Mouse (Mus musculus): Measurements from ENCODE around the gene Sirpb1a.
"Not testable (repeated sequence)": the region's sequence is repeated elsewhere in the genome, so short reads cannot be mapped to it uniquely, and the experiment has no call there.

The Sirpb1a gene

GRCm38 (mm10) chr3:15426447-15426846, at the start of gene Sirpb1a:
Sirpb1a (minus strand) TSS chr3:15426520.
- not testable (repeated sequence) for DNase-seq (ENCODE audit: low spot score)

DNA sequence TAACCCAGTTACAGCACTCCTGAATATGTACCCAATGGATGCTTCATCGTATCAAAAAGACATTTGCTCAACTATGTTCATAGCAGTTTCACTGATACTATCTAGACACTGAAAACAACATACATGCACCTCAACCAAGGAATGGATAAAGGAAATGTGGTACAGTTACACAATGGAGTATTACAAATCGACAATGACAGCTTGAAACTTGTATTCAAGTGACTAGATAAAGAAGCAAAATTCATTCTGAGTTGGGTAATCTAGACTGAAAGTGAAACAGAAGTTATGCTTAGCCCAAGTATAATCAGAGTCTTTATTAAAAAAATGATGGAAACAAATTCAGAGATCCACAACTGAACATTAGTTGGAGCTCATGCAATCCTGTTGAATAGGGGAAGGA, 48.5 kb upstream of the Sirpb1a start:
- DNase-seq (ENCODE audit: low spot score) = not testable (repeated sequence)

DNA sequence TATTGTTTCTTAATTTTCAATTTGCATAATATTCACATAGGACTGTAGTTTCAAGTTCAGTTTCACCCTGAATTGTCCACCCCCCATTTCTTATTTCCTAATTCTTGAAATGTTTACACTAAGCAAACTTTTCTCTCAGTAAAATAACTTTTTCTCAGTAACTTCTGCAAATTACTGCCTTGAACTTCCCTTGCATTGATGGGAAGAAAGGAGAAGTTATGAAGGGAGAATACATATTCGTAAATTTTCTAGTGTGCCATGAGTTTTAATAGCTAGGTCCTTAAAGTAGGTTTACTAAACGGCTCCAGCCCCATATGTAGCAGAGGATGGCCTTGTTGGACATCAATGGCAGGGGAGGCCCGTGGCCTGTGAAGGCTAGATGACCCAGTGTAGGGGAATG, 43.8 kb upstream of the Sirpb1a start:
- not testable (repeated sequence) for DNase-seq (ENCODE audit: low spot score)

DNA sequence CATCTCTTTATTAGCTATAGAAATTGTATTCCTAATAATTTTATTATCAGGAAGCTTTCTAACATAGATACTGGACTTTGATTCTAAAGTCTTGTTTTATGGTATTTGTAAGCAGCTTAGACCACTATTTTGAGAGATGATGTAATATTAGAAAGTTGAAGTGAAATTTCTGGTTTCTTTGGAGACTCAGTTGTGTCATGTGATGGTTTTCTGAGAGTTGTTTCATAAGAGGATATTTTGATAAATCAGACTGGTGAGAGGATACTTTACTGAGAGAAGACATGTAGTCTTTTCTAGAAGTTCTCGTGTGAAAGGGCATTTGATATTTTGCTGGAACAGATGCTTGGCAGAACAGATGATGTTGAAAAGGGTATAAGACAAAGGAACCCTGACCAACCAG, 17.6 kb upstream of the Sirpb1a start:
- DNase-seq (ENCODE audit: low spot score) = not testable (repeated sequence)

DNA sequence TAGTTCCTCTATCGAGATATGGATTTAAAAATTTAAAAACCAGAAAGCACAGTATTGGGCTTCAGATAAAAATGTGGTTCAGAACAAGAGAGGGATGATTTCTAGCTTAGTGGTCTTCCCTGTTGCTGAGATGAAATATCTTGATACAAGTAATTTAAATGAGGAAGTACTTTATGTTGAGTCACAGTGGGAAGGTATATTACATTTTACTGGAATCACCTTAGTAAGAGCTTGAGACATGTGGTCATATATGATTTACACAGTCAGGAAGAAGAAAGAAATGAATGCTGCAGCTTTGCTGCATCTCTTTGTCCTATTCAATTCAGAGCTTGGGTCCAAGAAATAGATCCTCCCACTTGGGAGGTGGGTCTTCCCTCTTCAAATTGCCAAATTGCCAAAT, 13.5 kb upstream of the Sirpb1a start:
- DNase-seq (ENCODE audit: low spot score) = not testable (repeated sequence)

- DNase-seq (ENCODE audit: low spot score) = peak; percentile 4
Measured at GRCm38 (mm10) chr3:15427917-15428316, 1.6 kb upstream of the Sirpb1a start.

- not testable (repeated sequence) for DNase-seq (ENCODE audit: low spot score)
Measured at GRCm38 (mm10) chr3:15355690-15356089, 70.6 kb downstream of the Sirpb1a start.

DNA sequence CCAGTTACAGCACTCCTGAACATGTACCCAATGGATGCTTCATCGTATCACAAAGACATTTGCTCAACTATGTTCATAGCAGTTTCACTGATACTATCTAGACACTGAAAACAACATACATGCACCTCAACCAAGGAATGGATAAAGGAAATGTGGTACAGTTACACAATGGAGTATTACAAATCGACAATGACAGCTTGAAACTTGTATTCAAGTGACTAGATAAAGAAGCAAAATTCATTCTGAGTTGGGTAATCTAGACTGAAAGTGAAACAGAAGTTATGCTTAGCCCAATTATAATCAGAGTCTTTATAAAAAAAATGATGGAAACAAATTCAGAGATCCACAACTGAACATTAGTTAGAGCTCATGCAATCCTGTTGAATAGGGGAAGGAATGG, 76.0 kb downstream of the Sirpb1a start:
- DNase-seq (ENCODE audit: low spot score) = not testable (repeated sequence)

DNA sequence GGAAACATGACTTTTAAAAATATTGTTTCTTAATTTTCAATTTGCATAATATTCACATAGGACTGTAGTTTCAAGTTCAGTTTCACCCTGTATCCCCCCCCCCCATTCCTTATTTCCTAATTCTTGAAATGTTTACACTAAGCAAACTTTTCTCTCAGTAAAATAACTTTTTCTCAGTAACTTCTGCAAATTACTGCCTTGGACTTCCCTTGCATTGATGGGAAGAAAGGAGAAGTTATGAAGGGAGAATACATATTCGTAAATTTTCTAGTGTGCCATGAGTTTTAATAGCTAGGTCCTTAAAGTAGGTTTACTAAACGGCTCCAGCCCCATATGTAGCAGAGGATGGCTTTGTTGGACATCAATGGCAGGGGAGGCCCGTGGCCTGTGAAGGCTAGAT, 80.7 kb downstream of the Sirpb1a start:
- DNase-seq (ENCODE audit: low spot score) = not testable (repeated sequence)

- DNase-seq (ENCODE audit: low spot score) = no peak
Measured at GRCm38 (mm10) chr3:15340287-15340686, 86.0 kb downstream of the Sirpb1a start.

DNA sequence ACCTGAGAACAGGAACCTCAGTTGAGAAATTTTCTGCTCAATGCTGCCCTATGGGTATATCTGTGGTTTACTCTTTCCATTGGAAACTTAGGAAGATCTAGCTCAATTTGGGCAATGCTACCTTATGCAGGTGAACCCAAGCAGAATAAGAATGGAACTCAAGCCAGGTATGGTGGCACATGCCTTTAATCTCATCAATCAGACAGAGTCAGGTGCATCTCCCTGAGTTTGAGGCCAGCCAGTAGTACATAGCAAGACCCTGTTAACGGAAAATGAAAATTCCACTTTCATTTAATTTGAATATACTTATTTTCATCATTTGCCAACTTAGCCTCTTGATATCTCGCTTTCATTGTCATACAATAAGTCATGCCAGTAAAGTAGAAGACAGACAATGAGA, 92.1 kb downstream of the Sirpb1a start:
- no peak for DNase-seq (ENCODE audit: low spot score)

GRCm38 (mm10) chr3:15332063-15332462, 94.3 kb downstream of the Sirpb1a start, which contains the start of gene Gm9733:
Gm9733 (minus strand) TSS chr3:15332302.
- DNase-seq (ENCODE audit: low spot score) = no peak

GRCm38 (mm10) chr3:15331545-15331944, 94.8 kb downstream of the Sirpb1a start:
- no peak for DNase-seq (ENCODE audit: low spot score)

- no peak for DNase-seq (ENCODE audit: low spot score)
Measured at GRCm38 (mm10) chr3:15329549-15329948, 96.8 kb downstream of the Sirpb1a start.

Measured in lung, postnatal 25 days (tissue).